In the genomic region with DNA sequence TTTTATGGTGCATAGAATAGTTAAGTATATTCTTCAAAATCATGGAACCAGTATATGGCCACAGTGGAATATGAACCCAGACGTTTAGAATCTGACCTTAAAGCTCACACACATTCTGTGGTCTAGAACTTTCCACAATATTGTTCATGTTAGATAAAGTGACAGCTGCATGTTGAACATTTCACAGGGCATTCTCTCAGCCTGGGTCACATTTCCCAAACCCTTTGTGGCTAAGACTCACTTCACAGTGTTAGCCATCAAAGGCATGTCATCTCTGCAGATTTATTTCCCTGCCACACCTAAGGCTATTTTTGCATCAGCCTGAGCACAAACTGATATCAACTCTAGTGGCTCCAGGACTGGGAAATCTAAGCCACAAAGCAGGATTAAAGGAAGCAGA, we compare ENCODE assay signal across 22 mouse cellular contexts. TPM values are rescaled to one million over a fixed set of nuclear protein-coding genes. Genes with fewer than 3 reads are reported as not detected.
DNase-seq lines count a peak whose midpoint lies in the region; ATAC-seq and TF ChIP-seq lines count a peak whose summit lies in the region.
"Had no signal": no experiment of that assay in that cellular context is flagged by ENCODE, and none has a peak within 500 bp of the region (broad histone marks: within the 10 kb centered on the region; RNA-seq: fewer than 3 reads in every experiment).

No protein-coding gene starts in this region.

- no peak for ATAC-seq in heart, embryonic 14.5 days (ENCODE audit: insufficient number of reproducible peaks, insufficient read depth, low FRiP score, low read depth)
- no peak for ATAC-seq in intestine, embryonic 14.5 days (replicated peaks; ENCODE audit: low FRiP score, low TSS enrichment, low read depth)
- no peak for ATAC-seq in intestine, postnatal 0 days
- no peak for ATAC-seq in hindbrain, embryonic 11.5 days (ENCODE audit: low FRiP score)
- ATAC-seq: activated CD4-positive, CD25-positive, alpha-beta regulatory T cell, adult 4 months; forebrain, embryonic 16.5 days; Patski had no signal

- no peak for TF ChIP-seq POLR2A in heart, adult 2 months (IDR thresholded peaks at IDR 0.05; ENCODE audit: insufficient read depth, low read depth, low read length)

- no peak for DNase-seq in heart, adult 2 months
- no peak for DNase-seq in intestine, embryonic 14.5 days (ENCODE audit: low spot score)
- DNase-seq in NIH3T3 (ENCODE audit: low read depth) = peak; percentile 29
- DNase-seq in hindbrain, embryonic 11.5 days (ENCODE audit: low spot score) = no peak
- DNase-seq: adrenal gland, postnatal 25 days; B cell, adult 2 months; cerebellum, adult 18-20 months; cerebellum, adult 9-11 months; cerebellum, postnatal 36 days; gastrocnemius, postnatal 10 days; kidney, adult 2 months had no signal

- WGBS in heart, embryonic 14.5 days = 3% methylated on average over 1 of the region's 1 CpGs
- 24% methylated on average over 1 of the region's 1 CpGs for WGBS in heart, adult 2 months
- WGBS in intestine, embryonic 14.5 days = 25% methylated on average over 1 of the region's 1 CpGs
- WGBS in intestine, postnatal 0 days = 35% methylated on average over 1 of the region's 1 CpGs
- WGBS in hindbrain, embryonic 11.5 days = 62% methylated on average over 1 of the region's 1 CpGs

- peaks cover 0 to 10% of the 10 kb centered on the region in 2 experiments; a peak in 2 of 4 replicates for H3K4me1 ChIP-seq in heart, embryonic 14.5 days (ENCODE audit: control insufficient read depth in 2 of 2, insufficient read depth in 2 of 2, low read length in 2 of 2)
- H3K4me1 ChIP-seq in heart, adult 2 months (ENCODE audit: control insufficient read depth, insufficient read depth, low read length) = no peaks in the 10 kb centered on the region
- H3K4me1 ChIP-seq in intestine, embryonic 14.5 days (replicated peaks; ENCODE audit: control insufficient read depth, insufficient read depth, low read length) = peaks cover 13% of the 10 kb centered on the region
- H3K4me1 ChIP-seq in intestine, postnatal 0 days (replicated peaks; ENCODE audit: control insufficient read depth, insufficient read depth, low read length) = no peaks in the 10 kb centered on the region
- no peaks in the 10 kb centered on the region for H3K4me1 ChIP-seq in hindbrain, embryonic 11.5 days (replicated peaks; ENCODE audit: control insufficient read depth, insufficient read depth, low read length)
- H3K4me1 ChIP-seq: forebrain, embryonic 12.5 days; hindbrain, embryonic 10.5 days; hindbrain, embryonic 15.5 days; kidney, embryonic 15.5 days had no signal

- H3K36me3 ChIP-seq in heart, embryonic 14.5 days (ENCODE audit: control insufficient read depth, insufficient read depth, low read length) = no peaks in the 10 kb centered on the region
- no peaks in the 10 kb centered on the region for H3K36me3 ChIP-seq in heart, adult 2 months (ENCODE audit: control insufficient read depth, insufficient read depth, low read length)
- H3K36me3 ChIP-seq in intestine, embryonic 14.5 days (ENCODE audit: control insufficient read depth, insufficient read depth, low read length) = no peaks in the 10 kb centered on the region
- no peaks in the 10 kb centered on the region for H3K36me3 ChIP-seq in intestine, postnatal 0 days (ENCODE audit: control insufficient read depth, insufficient read depth)
- no peaks in the 10 kb centered on the region for H3K36me3 ChIP-seq in hindbrain, embryonic 11.5 days (ENCODE audit: control insufficient read depth, insufficient read depth, low read length)
- H3K36me3 ChIP-seq: embryonic facial prominence, embryonic 13.5 days; forebrain, embryonic 12.5 days; hindbrain, embryonic 10.5 days; hindbrain, embryonic 15.5 days; kidney, embryonic 15.5 days had no signal

- TF ChIP-seq EP300 in heart, adult 2 months (IDR thresholded peaks at IDR 0.05; ENCODE audit: insufficient read depth, low read depth, low read length) = no peak

- intact Hi-C loops in heart, adult 2 months (cut with DNase I) = no loop called here

- peak overlapping the region in 1 of 2 experiments; percentile 48; a peak in 1 of 4 replicates for H3K27ac ChIP-seq in heart, embryonic 14.5 days (replicated peaks in 1 of 2; ENCODE audit: control insufficient read depth in 1 of 2, insufficient read depth in 1 of 2, low read depth in 2 of 2, low read length in 2 of 2)
- no peak overlapping the region for H3K27ac ChIP-seq in heart, adult 2 months
- 0 out of 2 replicates have a peak overlapping the region, but pooled peaks have one; percentile 62 for H3K27ac ChIP-seq in intestine, embryonic 14.5 days (ENCODE audit: low read depth)
- H3K27ac ChIP-seq in intestine, postnatal 0 days (ENCODE audit: low read depth, low read length) = no peak overlapping the region
- H3K27ac ChIP-seq in hindbrain, embryonic 11.5 days (ENCODE audit: low read depth, low read length) = no peak overlapping the region
- H3K27ac ChIP-seq: embryonic facial prominence, embryonic 13.5 days; forebrain, embryonic 12.5 days; hindbrain, embryonic 10.5 days; hindbrain, embryonic 15.5 days; kidney, embryonic 15.5 days had no signal

- no peak overlapping the region for H3K9ac ChIP-seq in heart, embryonic 14.5 days (ENCODE audit: low read length)
- no peak overlapping the region for H3K9ac ChIP-seq in heart, adult 2 months (ENCODE audit: low read depth, low read length)
- H3K9ac ChIP-seq in intestine, embryonic 14.5 days (ENCODE audit: low read length) = no peak overlapping the region
- no peak overlapping the region for H3K9ac ChIP-seq in intestine, postnatal 0 days (ENCODE audit: low read depth, low read length)
- no peak overlapping the region for H3K9ac ChIP-seq in hindbrain, embryonic 11.5 days (ENCODE audit: low read depth, low read length)
- H3K9ac ChIP-seq: embryonic facial prominence, embryonic 13.5 days; forebrain, embryonic 12.5 days; hindbrain, embryonic 15.5 days; kidney, embryonic 15.5 days had no signal

- 0 out of 2 replicates have a peak overlapping the region, but pooled peaks have one; percentile 11 for H3K4me2 ChIP-seq in heart, embryonic 14.5 days (ENCODE audit: low read length)
- no peak overlapping the region for H3K4me2 ChIP-seq in intestine, embryonic 14.5 days (ENCODE audit: low read length)
- H3K4me2 ChIP-seq in intestine, postnatal 0 days (replicated peaks; ENCODE audit: low read depth) = no peak overlapping the region
- H3K4me2 ChIP-seq in hindbrain, embryonic 11.5 days (replicated peaks; ENCODE audit: low read depth, low read length) = no peak overlapping the region
- H3K4me2 ChIP-seq: forebrain, embryonic 12.5 days; hindbrain, embryonic 15.5 days; kidney, embryonic 15.5 days had no signal

- H3K27me3 ChIP-seq in heart, embryonic 14.5 days (ENCODE audit: control insufficient read depth, insufficient read depth, low read length) = no peaks in the 10 kb centered on the region
- no peaks in the 10 kb centered on the region for H3K27me3 ChIP-seq in heart, adult 2 months (ENCODE audit: control insufficient read depth, insufficient read depth, low read length)
- H3K27me3 ChIP-seq in intestine, embryonic 14.5 days (replicated peaks; ENCODE audit: control insufficient read depth, insufficient read depth, low read length) = no peaks in the 10 kb centered on the region
- H3K27me3 ChIP-seq in intestine, postnatal 0 days (replicated peaks; ENCODE audit: control insufficient read depth, insufficient read depth, low read length) = no peaks in the 10 kb centered on the region
- H3K27me3 ChIP-seq in hindbrain, embryonic 11.5 days (ENCODE audit: control insufficient read depth, insufficient read depth, low read length) = no peaks in the 10 kb centered on the region
- H3K27me3 ChIP-seq: embryonic facial prominence, embryonic 13.5 days; forebrain, embryonic 12.5 days; hindbrain, embryonic 15.5 days; kidney, embryonic 15.5 days had no signal

- H3K9me3 ChIP-seq in heart, embryonic 14.5 days (ENCODE audit: control insufficient read depth, low read length) = no peaks in the 10 kb centered on the region
- H3K9me3 ChIP-seq in intestine, embryonic 14.5 days (ENCODE audit: control insufficient read depth, low read length) = no peaks in the 10 kb centered on the region
- H3K9me3 ChIP-seq in intestine, postnatal 0 days (ENCODE audit: control insufficient read depth) = no peaks in the 10 kb centered on the region
- H3K9me3 ChIP-seq in hindbrain, embryonic 11.5 days (ENCODE audit: control insufficient read depth, low read length) = no peaks in the 10 kb centered on the region
- H3K9me3 ChIP-seq: embryonic facial prominence, embryonic 13.5 days; forebrain, embryonic 12.5 days; hindbrain, embryonic 10.5 days; hindbrain, embryonic 15.5 days; kidney, embryonic 15.5 days had no signal

- TF ChIP-seq CTCF in heart, adult 2 months (IDR thresholded peaks at IDR 0.05) = no peak
- no peak for TF ChIP-seq CTCF in intestine, postnatal 0 days (IDR thresholded peaks at IDR 0.05; ENCODE audit: low read depth)

- H3K4me3 ChIP-seq in heart, embryonic 14.5 days (ENCODE audit: control insufficient read depth in 1 of 2, insufficient read depth in 1 of 2, low read depth in 1 of 2, low read length in 2 of 2) = no peak overlapping the region
- H3K4me3 ChIP-seq in heart, adult 2 months = no peak overlapping the region
- no peak overlapping the region for H3K4me3 ChIP-seq in intestine, embryonic 14.5 days (ENCODE audit: low read depth, low read length)
- no peak overlapping the region for H3K4me3 ChIP-seq in intestine, postnatal 0 days (ENCODE audit: low read depth, low read length)
- no peak overlapping the region for H3K4me3 ChIP-seq in hindbrain, embryonic 11.5 days (ENCODE audit: low read depth, low read length)
- H3K4me3 ChIP-seq: embryonic facial prominence, embryonic 13.5 days; forebrain, embryonic 12.5 days; hindbrain, embryonic 10.5 days; hindbrain, embryonic 15.5 days; kidney, embryonic 15.5 days had no signal

- H3K79me2 ChIP-seq in heart, adult 2 months (replicated peaks; ENCODE audit: control insufficient read depth, insufficient read depth, low read length) = no peaks in the 10 kb centered on the region

RNA-seq across cellular contexts. Expression of a gene that starts 40.0 kb away (rescaled TPM):
- 34.7 and 41.6 TPM in 2 replicates for polyA plus RNA-seq in heart, embryonic 14.5 days (2014; fragmentation: Nextera tagmentation; extraction: Ambion mirVana)
- 1 to 10 TPM; 5.0 to 5.1 TPM for total RNA-seq in heart, adult 2 months (2021)
- 4.7 and 10.6 TPM in 2 replicates for polyA plus RNA-seq in heart, adult 2 months (2012; rRNA removed)
- 10.6 and 12.6 TPM in 2 replicates for polyA plus RNA-seq in intestine, embryonic 14.5 days (2014; fragmentation: Nextera tagmentation; extraction: Ambion mirVana)
- polyA plus RNA-seq in intestine, postnatal 0 days (2015; fragmentation: Nextera tagmentation; extraction: Ambion mirVana) = 23.9 and 24.8 TPM in 2 replicates
- polyA plus RNA-seq in hindbrain, embryonic 11.5 days (2014; fragmentation: Nextera tagmentation; extraction: Ambion mirVana) = 8.2 and 10.6 TPM in 2 replicates
- total RNA-seq: MEL had no signal
